Mouse (Mus musculus) liver, embryonic 11.5 days (tissue): ENCODE data around the gene Irf4. TPM values are rescaled to one million over a fixed set of nuclear protein-coding genes. Genes with fewer than 3 reads are reported as not detected.

ENCODE experiments used
- ATAC-seq: fragments of 200-750 bp; cut with Nextera tagmentation; replicated peaks from 2 replicates; pipeline ENCODE4 v1.8.0; 2017; ENCODE audit warnings: moderate number of reproducible peaks, mild to moderate bottlenecking, moderate TSS enrichment, moderate library complexity; ENCODE audit not compliant: low FRiP score
- DNase-seq: peaks from one replicate; pipeline ENCODE4 v3.0.0-alpha.2; 2017; ENCODE audit warnings: low spot score
- H3K27ac ChIP-seq: fragments of 300-500 bp; sonication (generic); 2 replicates; pipeline ENCODE4 v1.5.1; 2014; ENCODE audit warnings: mild to moderate bottlenecking, low read depth, low read length, control low read depth
- H3K27me3 ChIP-seq: fragments of 300-500 bp; sonication (generic); replicated peaks from 2 replicates; pipeline ENCODE4 v1.6.1; 2014; ENCODE audit warnings: low read length, mixed read lengths; ENCODE audit not compliant: control insufficient read depth, insufficient read depth
- H3K36me3 ChIP-seq: fragments of 300-500 bp; sonication (generic); 2 replicates; pipeline ENCODE4 v1.6.1; 2014; ENCODE audit warnings: mild to moderate bottlenecking, low read length, moderate library complexity, mixed read lengths; ENCODE audit not compliant: control insufficient read depth, insufficient read depth
- H3K4me1 ChIP-seq: fragments of 300-500 bp; sonication (generic); replicated peaks from 2 replicates; pipeline ENCODE4 v1.6.1; 2014; ENCODE audit warnings: low read length, mixed read lengths; ENCODE audit not compliant: control insufficient read depth, insufficient read depth
- H3K4me2 ChIP-seq: fragments of 300-500 bp; sonication (generic); 2 replicates; pipeline ENCODE4 v1.6.1; 2014; ENCODE audit warnings: mild to moderate bottlenecking, control low read depth, moderate library complexity
- H3K4me3 ChIP-seq: fragments of 300-500 bp; sonication (generic); 2 replicates; pipeline ENCODE4 v1.5.1; 2014; ENCODE audit warnings: low read depth, low read length, control low read depth
- H3K9ac ChIP-seq: fragments of 300-500 bp; sonication (generic); 2 replicates; pipeline ENCODE4 v1.6.1; 2014; ENCODE audit warnings: low read depth, low read length, control low read depth
- H3K9me3 ChIP-seq: fragments of 300-500 bp; sonication (generic); 2 replicates; pipeline ENCODE4 v1.6.1; 2016; ENCODE audit warnings: low read length, inconsistent platforms, mixed read lengths; ENCODE audit not compliant: control insufficient read depth
- WGBS: fragments of 180-500 bp; shearing (Covaris S2); extraction: QIAGEN DNeasy Blood & Tissue Kit; methylation state at CpG from one replicate; pipeline ENCODE4 v1.1.7; 2014; 5-methylcytosine and 5-hydroxymethylcytosine counted together
- polyA plus RNA-seq: library from polyadenylated mRNA; unstranded; fragments of >200 nt; fragmentation: Nextera tagmentation; extraction: Ambion mirVana; gene quantifications from 2 replicates; pipeline ENCODE4 v1.2.1, GENCODE M21; 2014

Gene Irf4
- polyA plus RNA-seq, 1 experiment from 2014 or later: 0.14 TPM

GRCm38 (mm10) chr13:30754825-30755476 lies 5.9 kb downstream of the Irf4 start:
- no peak overlapping the region for H3K4me2 ChIP-seq
- H3K27ac ChIP-seq: no peak overlapping the region
- no peaks in the 10 kb centered on the region for H3K36me3 ChIP-seq
- H3K9me3 ChIP-seq: no peaks in the 10 kb centered on the region
- H3K4me3 ChIP-seq: no peak overlapping the region
- H3K27me3 ChIP-seq: peaks cover 23% of the 10 kb centered on the region
- WGBS: 77% methylated on average over 10 of the region's 10 CpGs
- no peak overlapping the region for H3K9ac ChIP-seq
- no peak for ATAC-seq
- H3K4me1 ChIP-seq: no peaks in the 10 kb centered on the region
- no peak for DNase-seq

- no peaks in the 10 kb centered on the region for H3K9me3 ChIP-seq
- no peak overlapping the region for H3K27ac ChIP-seq
- peaks cover 17% of the 10 kb centered on the region for H3K27me3 ChIP-seq
- H3K4me3 ChIP-seq: no peak overlapping the region
- H3K36me3 ChIP-seq: no peaks in the 10 kb centered on the region
- DNase-seq: no peak
- H3K4me1 ChIP-seq: no peaks in the 10 kb centered on the region
- 62% methylated on average over 3 of the region's 3 CpGs for WGBS
- H3K4me2 ChIP-seq: no peak overlapping the region
- ATAC-seq: no peak
- H3K9ac ChIP-seq: no peak overlapping the region
These were observed 6.6 kb downstream of the Irf4 start for GRCm38 (mm10) chr13:30755577-30755976.

DNA sequence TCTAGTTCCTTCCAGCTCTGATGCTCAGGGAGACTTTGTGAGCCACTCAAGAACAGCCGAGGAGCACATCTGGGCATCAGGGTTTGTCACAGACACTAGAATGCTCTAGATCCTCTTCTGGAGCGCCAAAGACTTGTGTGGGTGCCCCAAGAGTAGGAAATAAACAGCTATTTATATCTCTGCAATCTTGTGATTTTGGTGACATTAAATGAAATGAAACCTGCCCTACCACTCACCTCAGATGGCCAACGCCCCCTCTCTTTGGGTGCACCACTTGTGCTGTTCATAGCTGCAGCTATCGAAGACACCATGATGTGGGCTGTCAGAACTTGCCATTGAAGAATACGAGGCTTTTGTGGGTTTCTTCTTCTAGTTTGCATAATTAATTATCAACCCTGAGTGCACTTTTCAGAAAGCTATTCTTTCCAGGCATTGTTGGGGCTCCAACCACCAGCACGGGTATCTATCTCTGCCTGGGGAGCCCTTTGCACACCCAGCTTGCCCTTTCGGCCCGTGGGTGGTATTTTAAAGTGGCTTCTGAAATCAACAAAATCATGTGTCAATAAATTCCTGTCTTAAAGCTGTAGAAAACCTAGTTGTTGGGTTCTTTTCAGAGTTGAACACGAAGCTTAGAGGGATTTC lies 7.1 kb downstream of the Irf4 start:
- no peak overlapping the region for H3K4me3 ChIP-seq
- no peaks in the 10 kb centered on the region for H3K36me3 ChIP-seq
- ATAC-seq (no peak), DNase-seq (no peak)
- no peaks in the 10 kb centered on the region for H3K9me3 ChIP-seq
- H3K4me2 ChIP-seq: no peak overlapping the region
- no peak overlapping the region for H3K9ac ChIP-seq
- H3K4me1 ChIP-seq: no peaks in the 10 kb centered on the region
- 77% methylated on average over 9 of the region's 9 CpGs for WGBS
- H3K27ac ChIP-seq: no peak overlapping the region
- peaks cover 11% of the 10 kb centered on the region for H3K27me3 ChIP-seq

GRCm38 (mm10) chr13:30757264-30757900 lies 8.4 kb downstream of the Irf4 start:
- H3K27me3 ChIP-seq: no peaks in the 10 kb centered on the region
- no peaks in the 10 kb centered on the region for H3K36me3 ChIP-seq
- 80% methylated on average over 14 of the region's 14 CpGs for WGBS

GRCm38 (mm10) chr13:30758789-30759381 lies 9.9 kb downstream of the Irf4 start:
- no peak overlapping the region for H3K4me2 ChIP-seq
- H3K9me3 ChIP-seq: no peaks in the 10 kb centered on the region
- WGBS: 74% methylated on average over 11 of the region's 11 CpGs
- no peak for ATAC-seq
- no peaks in the 10 kb centered on the region for H3K27me3 ChIP-seq
- H3K4me3 ChIP-seq: no peak overlapping the region
- H3K36me3 ChIP-seq: no peaks in the 10 kb centered on the region
- no peaks in the 10 kb centered on the region for H3K4me1 ChIP-seq
- H3K27ac ChIP-seq: no peak overlapping the region
- DNase-seq: peak; percentile 6
- no peak overlapping the region for H3K9ac ChIP-seq

More at GRCm38 (mm10) chr13:30757264-30757900, 8.4 kb downstream of the Irf4 start:
- no peak overlapping the region for H3K9ac ChIP-seq
- DNase-seq (peak; percentile 26), ATAC-seq (no peak)
- no peak overlapping the region for H3K4me2 ChIP-seq
- H3K27ac ChIP-seq: no peak overlapping the region
- no peak overlapping the region for H3K4me3 ChIP-seq
- H3K4me1 ChIP-seq: no peaks in the 10 kb centered on the region
- no peaks in the 10 kb centered on the region for H3K9me3 ChIP-seq

GRCm38 (mm10) chr13:30760374-30761090 lies 11.5 kb downstream of the Irf4 start:
- Histone ChIP-seq H3K4me1 (no peaks in the 10 kb centered on the region), H3K27me3 (no peaks in the 10 kb centered on the region), H3K9me3 (no peaks in the 10 kb centered on the region), H3K27ac (no peak overlapping the region), H3K36me3 (no peaks in the 10 kb centered on the region), H3K4me3 (no peak overlapping the region), H3K9ac (no peak overlapping the region), H3K4me2 (no peak overlapping the region)
- ATAC-seq (no peak), DNase-seq (no peak)
- 69% methylated on average over 3 of the region's 3 CpGs for WGBS

DNA sequence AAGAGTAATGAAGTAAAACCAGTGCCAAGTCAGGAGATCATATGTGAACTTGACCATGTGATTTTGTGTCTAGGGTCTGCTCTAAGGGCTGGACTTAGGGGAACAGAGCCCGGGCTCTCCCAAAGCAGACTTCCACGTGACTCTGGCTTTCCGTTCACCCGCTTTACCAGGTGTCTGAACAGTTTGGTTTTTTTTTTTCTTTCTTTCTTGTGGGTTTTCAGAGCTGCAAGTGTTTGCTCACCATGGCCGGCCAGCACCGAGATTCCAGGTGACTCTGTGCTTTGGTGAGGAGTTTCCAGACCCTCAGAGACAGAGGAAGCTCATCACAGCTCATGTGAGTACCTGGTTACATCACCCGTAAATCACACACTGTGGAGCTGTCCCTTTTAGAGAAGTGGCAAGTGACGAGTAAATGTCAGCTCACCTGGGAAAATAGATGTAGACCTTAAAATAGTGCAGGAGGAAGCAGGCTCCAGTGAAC lies 12.2 kb downstream of the Irf4 start:
- H3K4me2 ChIP-seq: no peak overlapping the region
- 77% methylated on average over 8 of the region's 8 CpGs for WGBS
- H3K9ac ChIP-seq: no peak overlapping the region
- no peak overlapping the region for H3K27ac ChIP-seq
- no peaks in the 10 kb centered on the region for H3K27me3 ChIP-seq
- no peak for DNase-seq
- ATAC-seq: no peak
- H3K36me3 ChIP-seq: no peaks in the 10 kb centered on the region
- H3K9me3 ChIP-seq: no peaks in the 10 kb centered on the region
- no peaks in the 10 kb centered on the region for H3K4me1 ChIP-seq
- no peak overlapping the region for H3K4me3 ChIP-seq

DNA sequence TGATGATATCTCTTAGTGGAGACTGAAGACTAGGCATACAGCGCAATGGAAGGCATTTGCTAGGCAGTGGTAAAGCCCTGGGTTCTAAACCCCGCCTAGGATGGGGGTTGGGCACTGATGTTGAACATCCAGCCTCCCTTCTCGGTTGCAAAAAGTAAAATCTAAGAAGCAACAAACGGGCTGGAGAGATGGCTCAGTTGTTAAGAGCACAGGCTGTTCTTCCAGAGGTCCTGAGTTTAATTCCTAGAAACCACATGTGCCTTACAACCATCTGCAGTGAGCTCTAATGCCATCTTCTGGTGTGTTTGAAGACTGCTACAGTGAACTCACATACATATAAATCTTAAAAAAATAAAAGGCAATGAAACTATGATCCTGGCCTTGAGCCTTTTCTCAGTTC lies 13.2 kb downstream of the Irf4 start:
- no peak overlapping the region for H3K4me3 ChIP-seq
- H3K36me3 ChIP-seq: no peaks in the 10 kb centered on the region
- H3K9me3 ChIP-seq: no peaks in the 10 kb centered on the region
- no peaks in the 10 kb centered on the region for H3K4me1 ChIP-seq
- no peak overlapping the region for H3K9ac ChIP-seq
- no peaks in the 10 kb centered on the region for H3K27me3 ChIP-seq
- H3K27ac ChIP-seq: no peak overlapping the region
- no peak overlapping the region for H3K4me2 ChIP-seq
- WGBS: 84% methylated on average over 4 of the region's 4 CpGs
- no peak for DNase-seq
- ATAC-seq: no peak
